Mouse (Mus musculus): ENCODE results near the gene Unc93b1.

GRCm38 (mm10) chr19:3902966-3903365, 32.0 kb upstream of the Unc93b1 start:
- TF ChIP-seq CTCF (IDR thresholded peaks at IDR 0.05; ENCODE audit: borderline replicate concordance, control insufficient read depth, extremely low read depth, insufficient read depth, low read length, poor library complexity) (no peak), POLR2A (IDR thresholded peaks at IDR 0.05; ENCODE audit: control insufficient read depth, extremely low read depth, insufficient read depth, low read length, poor library complexity) (no peak)
